Mouse (Mus musculus) heart, adult 18-20 months (tissue): Measurements from ENCODE around the gene Sparcl1. TPM values are rescaled to one million over a fixed set of nuclear protein-coding genes. Genes with fewer than 3 reads are reported as not detected.
A peak's percentile ranks its signal among the peaks of the same experiment; 100 is the strongest.

ENCODE experiments used
- DNase-seq, 2 experiments: peaks; one replicate each; pipeline ENCODE4 v3.0.0; 2021 to 2022; ENCODE audit warnings: mixed read lengths in 1 of 2
- total RNA-seq, 2 experiments: library from RNA; stranded (reverse); gene quantifications; 2 replicates each; pipeline ENCODE4 v1.2.3; 2021

Gene Sparcl1
- total RNA-seq, 2 experiments from 2014 or later, result 186 to 203 TPM

DNA sequence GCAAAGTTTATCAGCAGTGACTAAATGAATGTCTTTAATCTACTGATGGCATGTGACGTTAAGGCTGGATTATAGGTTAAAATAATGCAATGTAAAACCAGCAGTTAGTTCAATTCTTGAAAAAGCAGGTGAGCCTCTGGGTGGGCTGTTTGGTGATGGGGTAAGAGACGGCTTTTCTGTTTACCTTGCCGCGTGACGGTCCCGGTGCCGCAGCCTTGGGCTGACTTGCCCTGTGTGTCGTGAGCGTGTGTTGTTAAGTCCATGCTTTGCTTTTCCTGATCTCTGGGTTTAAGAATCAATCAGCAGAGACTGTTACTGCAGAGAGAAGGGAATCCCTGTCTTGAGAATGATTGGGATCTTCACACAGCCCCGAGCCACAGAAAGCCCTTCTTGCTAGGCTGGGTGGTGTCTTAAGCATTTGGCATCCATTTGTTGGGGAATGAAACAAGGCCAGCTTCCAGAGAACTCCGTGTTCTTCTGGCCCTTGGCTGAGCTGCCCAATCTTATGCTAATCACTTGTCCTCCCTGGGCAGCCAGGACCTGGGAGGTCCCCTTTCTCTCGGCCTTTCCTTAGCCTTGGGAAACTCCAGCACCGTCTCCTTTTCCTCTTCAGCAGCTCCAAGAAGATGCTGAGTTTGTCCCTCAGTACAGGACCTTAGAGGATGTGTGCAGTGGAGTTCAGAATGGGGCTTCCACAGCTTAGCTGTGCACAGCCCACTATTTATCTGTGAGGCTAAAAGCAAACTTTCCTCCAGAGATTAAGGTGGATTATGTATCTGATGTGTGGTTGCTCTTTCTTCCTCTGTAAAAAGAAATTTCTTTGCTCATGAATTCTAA is 51.4 kb downstream of the Sparcl1 start:
- peak in 1 of 2 experiments; percentile 63 for DNase-seq

DNA sequence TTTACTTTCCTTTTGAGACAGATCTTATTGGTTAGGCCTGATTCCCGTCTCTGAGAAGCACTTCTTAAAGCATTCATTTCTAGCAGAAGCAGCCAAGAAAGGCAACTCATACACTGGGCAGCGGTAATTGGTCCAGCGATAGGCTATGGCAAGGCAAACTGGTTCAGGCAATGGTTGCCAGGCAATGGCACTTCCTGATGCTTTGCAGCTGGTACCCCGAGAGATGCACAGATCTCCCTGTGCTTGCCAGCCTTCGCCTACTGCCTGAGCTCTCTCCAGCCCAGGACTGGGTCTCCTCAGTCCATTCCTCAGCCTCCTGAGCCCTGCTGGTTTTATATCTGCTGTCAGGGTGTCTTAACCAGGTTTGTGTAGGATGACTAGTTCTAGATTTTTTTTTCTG is 53.1 kb downstream of the Sparcl1 start:
- DNase-seq, result no peak

DNA sequence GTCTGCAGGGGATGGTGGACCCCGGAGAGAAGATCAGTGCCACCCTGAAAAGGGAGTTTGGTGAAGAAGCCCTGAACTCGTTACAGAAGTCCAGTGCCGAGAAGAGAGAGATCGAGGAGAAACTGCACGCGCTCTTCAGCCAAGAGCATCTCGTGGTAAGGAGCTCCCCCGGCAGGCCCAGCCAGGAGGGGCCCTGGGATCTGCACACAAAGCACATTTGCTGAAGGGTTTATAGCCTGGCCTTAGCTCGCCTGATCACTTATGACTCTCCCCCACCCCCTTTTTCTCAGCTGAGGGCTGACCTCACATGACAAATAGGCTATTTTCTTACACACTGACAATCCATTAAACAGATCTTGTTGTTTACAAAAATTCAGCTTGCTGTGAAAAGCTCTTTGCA is 53.9 kb downstream of the Sparcl1 start:
- no peak for DNase-seq

DNA sequence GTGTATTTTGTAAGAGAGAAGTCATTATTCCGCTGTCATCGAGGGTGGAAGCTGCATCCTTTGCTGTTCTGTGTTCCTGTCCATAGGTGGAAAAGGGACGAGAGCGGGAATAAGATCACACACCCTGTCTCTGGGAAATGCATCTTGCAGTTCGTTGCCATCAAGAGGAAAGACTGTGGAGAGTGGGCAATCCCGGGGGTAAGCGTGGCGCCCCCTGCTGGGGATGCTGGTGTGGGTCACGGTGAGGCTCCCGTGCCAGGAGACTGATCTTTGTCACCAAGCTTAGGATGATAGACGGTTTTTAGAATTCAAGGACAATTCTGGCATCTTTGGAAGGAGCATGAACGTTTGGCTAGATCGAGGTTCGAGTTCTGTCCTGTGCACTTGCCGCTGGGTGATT is 55.5 kb downstream of the Sparcl1 start:
- peak; percentile 45 to 67 for DNase-seq

DNA sequence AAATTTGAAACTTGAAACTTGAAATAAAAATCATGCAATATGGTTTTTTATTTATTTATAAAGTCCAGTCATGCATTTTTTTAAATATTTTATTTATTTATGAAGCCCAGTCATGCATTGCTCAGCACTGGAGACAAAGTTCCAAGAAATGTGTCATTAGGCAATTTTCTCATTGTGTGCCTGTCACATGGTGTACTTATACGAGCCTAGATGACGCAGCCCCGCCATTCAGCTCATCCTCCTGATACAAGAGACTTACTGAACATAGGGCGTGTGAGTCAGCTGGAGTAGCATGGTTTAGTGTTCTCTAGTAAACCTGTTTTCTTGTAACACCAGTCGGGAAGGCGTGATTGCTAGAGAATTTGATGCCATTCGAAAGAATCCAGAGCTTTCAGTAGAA is 57.2 kb downstream of the Sparcl1 start:
- DNase-seq, result no peak

DNA sequence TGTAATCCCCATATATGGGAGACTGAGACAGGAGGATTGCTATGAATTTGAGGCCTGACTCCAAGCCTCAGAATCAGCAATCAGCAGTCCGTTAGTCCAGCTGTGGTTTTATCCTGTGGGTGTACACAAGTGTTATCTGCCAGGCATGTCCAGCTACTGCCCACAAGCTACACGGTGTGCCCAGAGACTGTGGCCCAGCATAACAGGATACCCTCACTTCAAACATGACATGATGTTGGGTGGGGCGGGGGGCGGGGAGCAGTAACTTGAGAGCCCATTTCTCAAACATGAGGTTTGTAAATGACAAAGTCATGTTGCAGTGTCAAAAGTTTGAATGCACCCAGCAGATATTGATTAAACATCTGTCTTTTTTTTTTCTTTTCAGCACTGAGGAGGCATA is 57.7 kb downstream of the Sparcl1 start:
- no peak for DNase-seq

- DNase-seq, result no peak
Measured at GRCm38 (mm10) chr5:104054938-104055337, 58.6 kb downstream of the Sparcl1 start.

GRCm38 (mm10) chr5:104052956-104053355 is 60.6 kb downstream of the Sparcl1 start:
- peak; percentile 21 to 42 for DNase-seq

DNA sequence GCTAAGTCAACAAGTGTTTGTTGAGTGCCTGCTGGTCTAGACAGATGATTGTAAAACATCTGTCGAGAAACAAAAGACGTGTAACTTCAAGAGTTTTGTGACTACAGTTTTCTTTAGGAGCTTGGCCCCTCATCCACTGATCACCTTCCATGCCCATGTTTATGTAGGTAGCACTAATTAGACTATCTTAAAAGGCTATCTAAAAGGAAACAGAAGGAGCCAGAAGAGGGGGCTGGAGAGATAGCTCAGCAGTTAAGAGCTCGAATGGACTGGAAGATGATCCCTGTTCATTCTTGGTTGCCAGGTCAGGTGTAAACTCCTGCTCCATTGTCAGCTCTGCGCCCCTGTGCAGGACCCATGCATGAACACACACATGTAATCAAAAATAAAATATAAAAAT is 65.4 kb downstream of the Sparcl1 start:
- no peak for DNase-seq

GRCm38 (mm10) chr5:104047200-104048105 is 66.1 kb downstream of the Sparcl1 start:
- DNase-seq, result peak; percentile 34 to 55

DNA sequence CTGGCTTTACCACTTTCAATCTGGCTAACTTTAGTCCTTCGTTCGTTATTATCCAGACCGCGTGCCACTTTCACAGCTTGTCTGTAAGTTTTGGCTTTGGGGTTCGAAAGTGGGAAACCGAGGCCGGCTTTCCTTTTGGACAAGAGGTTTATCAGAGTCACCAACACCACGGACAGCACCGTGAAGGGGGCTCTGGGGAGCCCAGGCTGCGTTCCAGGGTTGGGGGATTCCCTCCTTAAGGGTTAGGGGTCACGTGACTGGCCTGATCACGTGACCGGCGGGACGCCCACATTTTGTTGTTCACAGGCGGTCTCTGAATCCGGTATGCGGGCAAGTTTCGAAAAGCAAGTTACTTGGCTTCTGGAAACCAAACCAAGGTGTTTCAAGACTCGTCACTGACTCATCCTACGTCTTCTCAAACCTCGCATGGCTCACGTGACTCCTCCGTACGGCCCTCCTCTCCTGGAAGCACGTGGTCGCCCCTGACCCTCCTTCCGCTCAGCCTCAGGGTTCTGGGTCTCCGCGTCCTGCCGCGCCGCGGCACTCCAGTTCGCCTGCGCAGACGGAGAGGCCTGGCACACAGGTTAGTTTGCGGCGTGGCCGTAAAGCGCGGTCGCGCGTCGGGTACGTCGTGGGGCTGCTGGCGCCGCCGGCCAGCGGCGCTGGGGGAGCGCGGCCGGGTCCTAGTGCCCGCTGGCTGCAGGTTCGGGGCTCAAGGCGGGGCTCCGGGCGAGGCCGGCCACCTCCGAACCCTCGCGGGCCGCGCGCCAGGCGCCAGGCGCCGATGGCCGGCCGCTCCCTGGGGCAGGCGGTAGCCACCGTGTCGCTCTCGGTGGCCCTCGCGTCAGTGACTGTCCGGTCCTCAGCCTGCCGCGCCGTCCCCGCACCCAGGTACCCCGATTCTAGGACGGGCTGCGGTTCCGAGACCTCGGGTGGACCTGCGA is 67.0 kb downstream of the Sparcl1 start, which contains the start of gene Nudt9:
Gene Nudt9, plus strand, starts transcription at position 51 of the 944 bp plus-strand sequence.
- DNase-seq, result peak; percentile 98 to 99

DNA sequence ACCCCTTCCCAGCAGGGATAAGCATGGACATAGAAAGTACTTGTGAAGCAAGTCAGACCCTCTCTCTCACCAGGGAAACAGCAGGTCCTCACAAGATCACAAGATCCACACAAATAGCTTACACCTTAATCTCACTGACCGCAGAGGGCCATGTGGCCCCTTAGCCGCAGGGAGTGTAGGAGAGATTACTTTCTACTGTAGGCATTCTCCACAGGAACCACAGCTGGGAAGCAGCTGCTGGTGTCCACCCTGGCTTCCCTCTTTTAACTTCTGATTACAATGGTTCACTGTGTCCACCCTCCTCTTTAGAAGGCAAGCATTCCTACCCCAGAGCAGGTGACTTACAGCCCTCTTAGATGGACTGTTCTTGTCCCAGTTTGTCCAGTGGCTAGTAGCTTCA is 69.8 kb downstream of the Sparcl1 start:
- no peak for DNase-seq

DNA sequence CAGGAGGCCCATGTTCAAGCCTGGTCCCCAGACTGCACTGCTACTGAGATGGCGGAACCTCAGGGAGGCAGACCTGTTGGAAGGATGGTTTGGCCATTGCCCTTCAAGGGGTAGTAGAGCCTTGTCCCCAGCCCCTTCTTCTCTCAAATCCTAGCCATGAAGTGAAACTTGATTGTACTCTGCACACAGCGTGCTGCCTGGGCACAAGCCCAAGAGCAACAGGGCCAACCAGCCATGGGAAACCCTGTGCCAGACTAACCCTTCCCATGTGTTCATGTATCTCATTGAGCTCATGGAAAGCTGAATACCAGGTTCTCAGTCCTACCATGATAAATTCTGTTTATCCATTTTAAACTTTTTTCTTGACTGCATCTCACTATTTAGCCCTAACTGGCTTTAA is 70.6 kb downstream of the Sparcl1 start:
- no peak for DNase-seq

DNA sequence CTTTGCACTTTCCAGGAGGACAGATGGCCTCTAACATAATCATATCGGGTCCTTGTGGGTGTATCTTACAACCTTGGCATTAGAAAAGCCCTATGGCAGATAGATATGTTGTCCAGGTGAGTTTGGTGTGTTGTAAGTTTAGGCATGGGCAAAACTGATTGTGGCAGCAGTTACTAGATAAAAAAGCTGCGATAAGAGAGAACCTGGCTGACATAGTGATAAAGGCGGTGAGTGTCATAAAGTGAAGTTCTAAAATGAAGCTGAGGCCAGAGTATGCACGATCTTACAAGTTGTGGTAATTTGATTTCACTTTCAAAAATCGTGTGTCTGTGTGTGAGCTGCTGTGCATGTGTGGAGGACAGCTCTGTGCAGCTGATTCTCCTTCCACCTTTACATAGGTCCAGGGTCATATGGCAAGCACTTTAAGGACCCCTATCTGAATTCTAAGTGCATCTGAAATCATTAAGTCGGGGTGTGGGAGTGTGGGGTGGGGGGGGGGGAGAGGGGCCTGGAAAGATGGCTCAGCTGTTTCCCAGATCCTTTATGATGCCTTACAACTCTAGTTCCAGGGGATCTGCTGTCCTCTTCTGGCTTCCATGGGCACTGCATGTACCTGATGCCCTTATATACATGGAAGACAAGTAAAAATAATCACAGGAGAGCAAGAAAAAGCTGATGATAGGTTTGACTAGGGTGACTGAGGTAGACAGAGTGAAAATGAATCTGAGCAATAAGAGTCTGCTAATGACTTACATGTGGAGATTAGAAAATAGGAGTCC is 74.2 kb downstream of the Sparcl1 start:
- DNase-seq, result peak; percentile 47 to 72

GRCm38 (mm10) chr5:104036686-104037085 is 76.8 kb downstream of the Sparcl1 start:
- DNase-seq, result no peak

DNA sequence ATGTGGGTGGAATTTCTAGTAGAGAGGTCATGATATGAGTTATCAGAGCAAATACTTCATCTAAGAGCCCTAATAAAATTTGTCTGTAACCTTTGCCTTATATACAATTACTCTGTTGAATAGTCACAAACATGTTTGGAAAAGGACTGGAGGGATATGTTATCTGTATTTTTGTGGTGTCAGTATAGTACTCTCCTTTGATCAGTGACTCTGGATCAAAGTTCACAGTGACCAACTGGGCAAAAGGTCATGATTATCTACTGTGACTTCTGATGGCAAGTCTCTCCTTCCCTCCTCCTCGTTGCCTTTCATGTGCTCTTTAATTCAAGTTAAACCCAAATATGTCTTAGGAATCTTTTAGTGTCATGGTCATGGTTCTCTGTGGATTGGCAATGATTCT is 77.7 kb downstream of the Sparcl1 start:
- no peak for DNase-seq

DNA sequence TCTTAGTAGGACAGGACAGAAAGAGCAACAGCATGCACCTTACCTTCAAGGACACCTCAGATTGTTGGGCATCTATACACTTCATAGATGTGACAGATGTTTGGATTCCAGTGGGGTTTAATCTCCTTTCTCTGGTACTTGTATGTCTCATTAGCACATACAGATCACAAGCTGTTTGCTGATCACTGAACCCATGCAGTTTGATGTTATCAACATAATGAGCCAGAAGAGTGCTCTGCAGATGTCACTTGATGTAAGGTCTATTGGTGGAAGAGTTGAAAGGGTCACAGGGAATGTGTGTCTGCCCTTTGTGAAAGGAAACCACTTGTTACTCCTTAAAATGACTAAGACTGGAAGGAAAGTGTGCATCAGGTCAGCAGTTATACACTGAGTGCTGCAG is 78.5 kb downstream of the Sparcl1 start:
- no peak for DNase-seq

DNA sequence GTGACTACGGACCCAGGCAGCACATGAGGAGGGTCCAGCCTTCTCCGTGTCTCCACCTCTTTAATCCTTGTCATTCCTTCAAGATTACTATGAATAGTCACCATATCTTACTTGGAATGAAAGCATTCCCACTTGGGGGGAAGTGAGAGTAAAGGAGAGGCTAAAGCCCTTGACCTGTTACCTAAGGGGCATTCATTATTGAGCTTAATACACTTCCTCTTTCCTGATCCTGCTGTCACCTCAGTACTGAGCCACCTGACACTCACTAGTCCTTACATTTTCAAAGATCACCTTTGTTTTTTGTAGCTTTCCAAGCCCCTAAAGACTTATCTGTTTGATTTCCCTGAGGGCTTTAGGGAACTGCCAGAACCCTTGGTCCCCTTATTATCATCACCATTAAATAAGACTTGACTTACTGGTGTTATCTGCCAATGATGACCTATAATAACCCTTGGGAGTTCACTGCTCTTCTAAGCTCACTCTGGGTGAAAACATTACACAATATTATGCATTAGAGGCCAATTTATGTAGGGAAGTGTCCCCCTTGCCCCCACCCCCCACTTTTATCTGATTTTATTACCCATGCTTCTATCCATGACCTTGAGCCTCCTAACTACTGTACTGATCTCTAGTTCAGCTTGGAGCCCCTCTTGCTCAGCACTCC is 81.0 kb downstream of the Sparcl1 start:
- no peak for DNase-seq
